Mouse (Mus musculus): ENCODE results near the gene P2ry13. TPM values are rescaled to one million over a fixed set of nuclear protein-coding genes. Genes with fewer than 3 reads are reported as not detected.

Gene P2ry13
- polyA plus RNA-seq, 1 experiment from 2014 or later = 2.7 TPM

GRCm38 (mm10) chr3:59204719-59205503, 5.8 kb downstream of the P2ry13 start:
- no peak for TF ChIP-seq EP300 (IDR thresholded peaks at IDR 0.05)
- no peak for TF ChIP-seq CTCF (IDR thresholded peaks at IDR 0.05)
- H3K9ac ChIP-seq (replicated peaks; ENCODE audit: low read depth) = no peak overlapping the region
- H3K4me2 ChIP-seq (replicated peaks; ENCODE audit: low read depth, low read length) = no peak overlapping the region
- H3K27ac ChIP-seq (ENCODE audit: low read length) = peak overlapping the region; percentile 38; the same call in 1 of the 2 replicates
- H3K9me3 ChIP-seq (ENCODE audit: low read length) = no peaks in the 10 kb centered on the region
- peaks cover 7% of the 10 kb centered on the region; the same call in 1 of the 2 replicates for H3K4me1 ChIP-seq (ENCODE audit: insufficient read depth, low read depth, low read length)
- ATAC-seq (peak; percentile 67), DNase-seq (ENCODE audit: low spot score) (peak; percentile 90)
- no peaks in the 10 kb centered on the region for H3K27me3 ChIP-seq (replicated peaks; ENCODE audit: insufficient read depth, low read length)
- WGBS = 33% methylated on average over 11 of the region's 11 CpGs
- H3K36me3 ChIP-seq (ENCODE audit: insufficient read depth, low read length) = no peaks in the 10 kb centered on the region
- H3K4me3 ChIP-seq (ENCODE audit: low read depth, low read length) = no peak overlapping the region

- Histone ChIP-seq H3K4me1 (ENCODE audit: insufficient read depth, low read depth, low read length) (peaks cover 7% of the 10 kb centered on the region; the same call in 1 of the 2 replicates), H3K27me3 (replicated peaks; ENCODE audit: insufficient read depth, low read length) (no peaks in the 10 kb centered on the region), H3K4me3 (ENCODE audit: low read depth, low read length) (no peak overlapping the region), H3K27ac (ENCODE audit: low read length) (peak overlapping the region; percentile 17), H3K9me3 (ENCODE audit: low read length) (no peaks in the 10 kb centered on the region), H3K36me3 (ENCODE audit: insufficient read depth, low read length) (no peaks in the 10 kb centered on the region), H3K4me2 (replicated peaks; ENCODE audit: low read depth, low read length) (no peak overlapping the region), H3K9ac (replicated peaks; ENCODE audit: low read depth) (no peak overlapping the region)
- TF ChIP-seq EP300 (IDR thresholded peaks at IDR 0.05) (0 out of 2 replicates have a peak, but pooled peaks have one; percentile 41), CTCF (IDR thresholded peaks at IDR 0.05) (peak; percentile 18; the same call in 1 of the 2 replicates)
- ATAC-seq (peak; percentile 90), DNase-seq (ENCODE audit: low spot score) (peak; percentile 80)
- WGBS = 52% methylated on average over 8 of the region's 8 CpGs
These were observed 6.7 kb downstream of the P2ry13 start for GRCm38 (mm10) chr3:59203802-59204520.

- Histone ChIP-seq H3K4me3 (ENCODE audit: low read depth, low read length) (no peak overlapping the region), H3K4me2 (replicated peaks; ENCODE audit: low read depth, low read length) (no peak overlapping the region), H3K27me3 (replicated peaks; ENCODE audit: insufficient read depth, low read length) (no peaks in the 10 kb centered on the region), H3K27ac (ENCODE audit: low read length) (no peak overlapping the region), H3K4me1 (ENCODE audit: insufficient read depth, low read depth, low read length) (no peaks in the 10 kb centered on the region), H3K36me3 (ENCODE audit: insufficient read depth, low read length) (no peaks in the 10 kb centered on the region), H3K9ac (replicated peaks; ENCODE audit: low read depth) (no peak overlapping the region), H3K9me3 (ENCODE audit: low read length) (no peaks in the 10 kb centered on the region)
- ATAC-seq = no peak
- WGBS = 66% methylated on average over 4 of the region's 4 CpGs
- no peak for DNase-seq (ENCODE audit: low spot score)
- TF ChIP-seq CTCF (IDR thresholded peaks at IDR 0.05) (no peak), EP300 (IDR thresholded peaks at IDR 0.05) (no peak)
These were observed 13.2 kb downstream of the P2ry13 start for GRCm38 (mm10) chr3:59197329-59197948.

GRCm38 (mm10) chr3:59194938-59195337, 15.7 kb downstream of the P2ry13 start, which contains the start of gene Gpr87:
TSS of gene Gpr87 (minus strand) at chr3:59195104.
- Histone ChIP-seq H3K9ac (replicated peaks; ENCODE audit: low read depth) (no peak within 1 kb of the TSS), H3K4me1 (ENCODE audit: insufficient read depth, low read depth, low read length) (no peaks in the 10 kb centered on the region), H3K4me2 (replicated peaks; ENCODE audit: low read depth, low read length) (no peak within 1 kb of the TSS), H3K27ac (ENCODE audit: low read length) (no peak within 1 kb of the TSS), H3K27me3 (replicated peaks; ENCODE audit: insufficient read depth, low read length) (no peaks in the 10 kb centered on the region), H3K4me3 (ENCODE audit: low read depth, low read length) (no peak within 1 kb of the TSS), H3K36me3 (ENCODE audit: insufficient read depth, low read length) (no peaks in the 10 kb centered on the region), H3K9me3 (ENCODE audit: low read length) (no peaks in the 10 kb centered on the region)
- DNase-seq (ENCODE audit: low spot score) = no peak
- no peak for ATAC-seq
- TF ChIP-seq EP300 (IDR thresholded peaks at IDR 0.05) (no peak), CTCF (IDR thresholded peaks at IDR 0.05) (no peak)
- WGBS = 83% methylated on average over 7 of the region's 7 CpGs

GRCm38 (mm10) chr3:59194099-59194498, 16.6 kb downstream of the P2ry13 start:
- Histone ChIP-seq H3K9ac (replicated peaks; ENCODE audit: low read depth) (no peak overlapping the region), H3K27ac (ENCODE audit: low read length) (no peak overlapping the region), H3K36me3 (ENCODE audit: insufficient read depth, low read length) (no peaks in the 10 kb centered on the region), H3K4me3 (ENCODE audit: low read depth, low read length) (no peak overlapping the region), H3K27me3 (replicated peaks; ENCODE audit: insufficient read depth, low read length) (no peaks in the 10 kb centered on the region), H3K9me3 (ENCODE audit: low read length) (no peaks in the 10 kb centered on the region), H3K4me1 (ENCODE audit: insufficient read depth, low read depth, low read length) (no peaks in the 10 kb centered on the region), H3K4me2 (replicated peaks; ENCODE audit: low read depth, low read length) (no peak overlapping the region)
- no peak for DNase-seq (ENCODE audit: low spot score)
- TF ChIP-seq CTCF (IDR thresholded peaks at IDR 0.05) (no peak), EP300 (IDR thresholded peaks at IDR 0.05) (no peak)
- WGBS = 82% methylated on average over 7 of the region's 7 CpGs
- ATAC-seq = no peak

GRCm38 (mm10) chr3:59191674-59192073, 19.0 kb downstream of the P2ry13 start:
- no peak overlapping the region for H3K4me3 ChIP-seq (ENCODE audit: low read depth, low read length)
- no peak for DNase-seq (ENCODE audit: low spot score)
- no peak overlapping the region for H3K27ac ChIP-seq (ENCODE audit: low read length)
- H3K4me1 ChIP-seq (ENCODE audit: insufficient read depth, low read depth, low read length) = no peaks in the 10 kb centered on the region
- TF ChIP-seq EP300 (IDR thresholded peaks at IDR 0.05) = no peak
- no peak for TF ChIP-seq CTCF (IDR thresholded peaks at IDR 0.05)
- H3K9ac ChIP-seq (replicated peaks; ENCODE audit: low read depth) = no peak overlapping the region
- no peak for ATAC-seq
- no peak overlapping the region for H3K4me2 ChIP-seq (replicated peaks; ENCODE audit: low read depth, low read length)
- no peaks in the 10 kb centered on the region for H3K9me3 ChIP-seq (ENCODE audit: low read length)
- H3K36me3 ChIP-seq (ENCODE audit: insufficient read depth, low read length) = no peaks in the 10 kb centered on the region
- H3K27me3 ChIP-seq (replicated peaks; ENCODE audit: insufficient read depth, low read length) = no peaks in the 10 kb centered on the region
- WGBS = 94% methylated on average over 6 of the region's 6 CpGs
